Mouse (Mus musculus): ENCODE results near the gene Gm38655.

DNA sequence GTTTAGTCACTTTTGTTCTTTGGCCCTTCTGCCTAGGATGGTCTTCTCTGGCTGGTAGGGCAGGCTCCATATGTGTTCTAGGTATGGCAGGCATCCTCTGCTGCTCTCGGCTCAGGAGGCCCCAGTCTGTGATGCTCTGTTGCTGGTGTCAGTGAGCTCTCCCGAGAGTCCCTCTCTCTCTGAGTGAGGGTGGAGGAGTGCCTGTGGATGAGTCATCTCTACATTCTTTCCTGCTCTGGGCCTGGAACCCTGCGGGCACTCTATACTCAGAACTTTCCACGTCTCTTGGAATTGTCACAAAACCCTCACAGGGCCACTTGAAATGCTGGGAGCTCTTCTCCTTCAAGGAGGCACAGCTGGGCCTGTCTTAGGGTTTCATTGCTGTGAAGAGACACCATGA lies 36.4 kb upstream of the Gm38655 start:
- TF ChIP-seq POLR2AphosphoS2 (IDR thresholded peaks at IDR 0.05; ENCODE audit: low read depth, low read length) (no peak), RCOR1 (conservative IDR thresholded peaks at IDR 0.05; ENCODE audit: low read depth, low read length) (no peak), CHD1 (IDR thresholded peaks at IDR 0.05; ENCODE audit: low read depth, low read length) (no peak), MAX (IDR thresholded peaks at IDR 0.05; ENCODE audit: low read length) (no peak), POLR2A (IDR thresholded peaks at IDR 0.05; ENCODE audit: low read depth, low read length) (no peak), CHD2 (IDR thresholded peaks at IDR 0.05; ENCODE audit: low read length) (no peak), TCF12 (IDR thresholded peaks at IDR 0.05; ENCODE audit: low read depth, low read length) (no peak), MYC (IDR thresholded peaks at IDR 0.05; ENCODE audit: low read depth, low read length) (no peak), HCFC1 (IDR thresholded peaks at IDR 0.05; ENCODE audit: low read depth, low read length) (no peak), RAD21 (IDR thresholded peaks at IDR 0.05; ENCODE audit: low read depth, low read length) (no peak)

Measured in CH12.LX (cell line).